Mouse (Mus musculus): ENCODE measurements around the gene Art3.

Art3 gene

GRCm38 (mm10) chr5:92413271-92413981 is 81.8 kb downstream of the Art3 start:
- no peak for DNase-seq (ENCODE audit: low spot score in 2 of 2)

GRCm38 (mm10) chr5:92413982-92414375 is 82.4 kb downstream of the Art3 start:
- DNase-seq (ENCODE audit: low spot score in 2 of 2): no peak

GRCm38 (mm10) chr5:92424126-92424525 is 92.5 kb downstream of the Art3 start:
- DNase-seq (ENCODE audit: low spot score in 2 of 2): no peak

- no peak for DNase-seq (ENCODE audit: low spot score in 2 of 2)
Observed at GRCm38 (mm10) chr5:92430723-92431122, 99.1 kb downstream of the Art3 start.

- no peak for DNase-seq (ENCODE audit: low spot score in 2 of 2)
Observed at GRCm38 (mm10) chr5:92431611-92432010, 100.0 kb downstream of the Art3 start.

- DNase-seq (ENCODE audit: low spot score in 2 of 2): no peak
Observed at GRCm38 (mm10) chr5:92434070-92434469, 102.4 kb downstream of the Art3 start.

GRCm38 (mm10) chr5:92434571-92434985 is 103.0 kb downstream of the Art3 start:
- DNase-seq (ENCODE audit: low spot score in 2 of 2): no peak

GRCm38 (mm10) chr5:92435025-92435584 is 103.5 kb downstream of the Art3 start, which contains the start of gene Nup54:
Gene Nup54, minus strand, starts transcription at chr5:92435219.
- DNase-seq (ENCODE audit: low spot score in 2 of 2): peak; percentile 86 to 90

GRCm38 (mm10) chr5:92438540-92438939 is 106.9 kb downstream of the Art3 start:
- no peak for DNase-seq (ENCODE audit: low spot score in 2 of 2)

GRCm38 (mm10) chr5:92441494-92441893 is 109.9 kb downstream of the Art3 start:
- DNase-seq (ENCODE audit: low spot score in 2 of 2): peak in 1 of 2 experiments; percentile 12

- no peak for DNase-seq (ENCODE audit: low spot score in 2 of 2)
Observed at GRCm38 (mm10) chr5:92442914-92443313, 111.3 kb downstream of the Art3 start.

GRCm38 (mm10) chr5:92445016-92445415 is 113.4 kb downstream of the Art3 start:
- DNase-seq (ENCODE audit: low spot score in 2 of 2): no peak

- DNase-seq (ENCODE audit: low spot score in 2 of 2): no peak
Observed at GRCm38 (mm10) chr5:92446736-92447135, 115.1 kb downstream of the Art3 start.

- no peak for DNase-seq (ENCODE audit: low spot score in 2 of 2)
Observed at GRCm38 (mm10) chr5:92452876-92453275, 121.2 kb downstream of the Art3 start.

GRCm38 (mm10) chr5:92457410-92457809 is 125.8 kb downstream of the Art3 start:
- DNase-seq (ENCODE audit: low spot score in 2 of 2): no peak

- DNase-seq (ENCODE audit: low spot score in 2 of 2): no peak
Observed at GRCm38 (mm10) chr5:92458726-92459125, 127.1 kb downstream of the Art3 start.

GRCm38 (mm10) chr5:92461321-92461720 is 129.7 kb downstream of the Art3 start:
- peak; percentile 13 to 57 for DNase-seq (ENCODE audit: low spot score in 2 of 2)
